Mouse (Mus musculus) heart, postnatal 0 days (tissue): Measurements from ENCODE around the gene Map3k3. TPM values are rescaled to one million over a fixed set of nuclear protein-coding genes. Genes with fewer than 3 reads are reported as not detected.

Experiments
- ATAC-seq: fragments of 200-750 bp; cut with Nextera tagmentation; 2 replicates; pipeline ENCODE4 v1.8.0; 2017; ENCODE audit warnings: low read depth, moderate number of reproducible peaks, moderate library complexity; ENCODE audit not compliant: insufficient read depth
- DNase-seq: peaks from one replicate; pipeline ENCODE4 v3.0.0-alpha.2; 2016; ENCODE audit warnings: low spot score
- H3K27ac ChIP-seq: fragments of 300-500 bp; sonication (generic); 2 replicates; pipeline ENCODE4 v1.5.1; 2014; ENCODE audit warnings: low read depth, mild to moderate bottlenecking
- H3K27me3 ChIP-seq: fragments of 300-500 bp; sonication (generic); 2 replicates; pipeline ENCODE4 v1.6.1; 2014; ENCODE audit warnings: low read length, mixed read lengths; ENCODE audit not compliant: control insufficient read depth, insufficient read depth
- H3K36me3 ChIP-seq: fragments of 300-500 bp; sonication (generic); replicated peaks from 2 replicates; pipeline ENCODE4 v1.6.1; 2014; ENCODE audit warnings: low read length, mixed read lengths; ENCODE audit not compliant: control insufficient read depth, insufficient read depth
- H3K4me1 ChIP-seq: fragments of 300-500 bp; sonication (generic); 2 replicates; pipeline ENCODE4 v1.6.1; 2014; ENCODE audit warnings: antibody characterized with exemption; ENCODE audit not compliant: control insufficient read depth, insufficient read depth
- H3K4me2 ChIP-seq: fragments of 300-500 bp; sonication (generic); 2 replicates; pipeline ENCODE4 v1.6.1; 2014; ENCODE audit warnings: low read depth, mild to moderate bottlenecking, low read length, moderate library complexity
- H3K4me3 ChIP-seq: fragments of 300-500 bp; sonication (generic); 2 replicates; pipeline ENCODE4 v1.5.1; 2014; ENCODE audit warnings: low read depth, low read length
- H3K9ac ChIP-seq: fragments of 300-500 bp; sonication (generic); replicated peaks from 2 replicates; pipeline ENCODE4 v1.6.1; 2014; ENCODE audit warnings: low read depth, low read length, mixed read lengths
- H3K9me3 ChIP-seq: fragments of 300-500 bp; sonication (generic); replicated peaks from 2 replicates; pipeline ENCODE4 v1.6.1; 2016; ENCODE audit warnings: low read length; ENCODE audit not compliant: control insufficient read depth
- CTCF ChIP-seq: IDR thresholded peaks from 2 replicates; pipeline ENCODE4 v1.5.1; 2016; ENCODE audit warnings: antibody characterized with exemption, control low read depth, low read depth
- EP300 ChIP-seq: IDR thresholded peaks from 2 replicates; pipeline ENCODE4 v1.6.1; 2016; ENCODE audit warnings: antibody characterized with exemption, low read depth
- WGBS: fragments of 180-500 bp; shearing (Covaris S2); extraction: QIAGEN DNeasy Blood & Tissue Kit; methylation state at CpG from one replicate; pipeline ENCODE4 v1.1.7; 2014; 5-methylcytosine and 5-hydroxymethylcytosine counted together
- polyA plus RNA-seq: library from polyadenylated mRNA; unstranded; fragments of >200 nt; fragmentation: Nextera tagmentation; extraction: Ambion mirVana; gene quantifications from 2 replicates; pipeline ENCODE4 v1.2.1, GENCODE M21; 2015
- total RNA-seq: library from RNA; depleted of rRNA; stranded (reverse); fragments of >200 nt; gene quantifications from 2 replicates; pipeline ENCODE4 v1.2.3, GENCODE M21; 2014; ENCODE audit warnings: low replicate concordance

Gene Map3k3
- total and polyA plus RNA-seq, 2 experiments from 2014 or later, result 13.8 to 44.0 TPM

DNA sequence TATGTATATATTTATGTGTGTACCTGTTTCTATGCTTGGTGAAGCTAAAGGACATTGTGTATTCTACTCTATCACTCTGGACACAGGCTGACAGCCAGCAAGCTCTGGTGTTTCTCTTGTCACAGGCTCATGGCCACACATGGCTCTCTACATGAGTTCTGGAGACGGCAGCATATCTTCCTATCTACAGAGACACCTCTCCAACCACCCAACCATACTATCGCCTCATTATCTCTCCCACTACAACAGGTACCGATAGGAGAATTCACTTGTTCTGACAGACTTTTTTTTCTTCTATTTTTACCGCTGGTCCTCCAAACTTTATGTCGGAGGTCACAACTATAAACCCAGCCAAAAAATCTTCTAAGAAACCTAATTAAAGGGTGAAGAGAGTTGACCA lies 107.8 kb downstream of the Map3k3 start:
- H3K36me3 ChIP-seq, result peaks cover 9% of the 10 kb centered on the region
- H3K27ac ChIP-seq, result no peak overlapping the region
- H3K4me3 ChIP-seq, result no peak overlapping the region
- ATAC-seq (no peak), DNase-seq (no peak)
- TF ChIP-seq CTCF, result no peak
- TF ChIP-seq EP300, result no peak
- H3K4me1 ChIP-seq, result peaks cover 4% of the 10 kb centered on the region
- peak overlapping the region; percentile 76; the same call in 1 of the 2 replicates for H3K4me2 ChIP-seq
- H3K9ac ChIP-seq, result no peak overlapping the region
- no peaks in the 10 kb centered on the region for H3K9me3 ChIP-seq
- WGBS, result 53% methylated on average over 5 of the region's 5 CpGs
- H3K27me3 ChIP-seq, result no peaks in the 10 kb centered on the region

DNA sequence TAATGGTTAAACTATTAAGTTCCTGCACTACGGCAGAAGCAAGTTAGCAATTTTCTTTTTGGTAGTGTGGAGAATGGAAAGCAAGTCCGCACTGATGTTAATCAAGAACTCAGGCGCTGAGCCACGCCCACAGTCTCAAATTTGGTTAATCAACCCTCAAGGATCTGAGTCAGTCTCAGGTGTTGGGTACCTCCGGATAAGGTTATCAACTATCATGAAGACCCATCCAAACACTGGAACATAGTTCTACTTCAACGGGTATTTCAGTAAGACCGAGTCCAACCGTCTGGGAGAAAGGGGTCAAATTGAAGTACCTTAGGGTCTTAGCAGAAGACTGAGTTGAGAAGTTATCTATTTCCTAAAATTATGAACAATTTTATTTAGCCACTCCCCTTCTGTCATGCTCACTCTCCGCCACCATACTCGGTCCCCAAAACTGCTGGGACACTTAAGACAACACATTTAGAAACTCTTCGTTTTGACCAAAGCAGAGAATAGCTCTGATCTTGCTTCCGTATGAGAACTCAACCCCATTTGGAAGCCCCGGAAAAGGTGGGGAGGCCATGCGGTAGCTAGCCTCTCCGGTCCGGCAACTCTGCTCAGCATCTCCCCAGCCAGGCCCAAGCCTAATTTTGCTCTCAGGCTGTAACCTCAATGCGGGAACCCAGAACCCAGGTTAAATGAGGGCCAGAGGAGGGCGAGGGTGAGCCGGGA lies 108.4 kb downstream of the Map3k3 start:
- peak; percentile 39 for ATAC-seq
- TF ChIP-seq CTCF, result no peak
- no peak for TF ChIP-seq EP300
- 10% methylated on average over 19 of the region's 19 CpGs for WGBS

DNA sequence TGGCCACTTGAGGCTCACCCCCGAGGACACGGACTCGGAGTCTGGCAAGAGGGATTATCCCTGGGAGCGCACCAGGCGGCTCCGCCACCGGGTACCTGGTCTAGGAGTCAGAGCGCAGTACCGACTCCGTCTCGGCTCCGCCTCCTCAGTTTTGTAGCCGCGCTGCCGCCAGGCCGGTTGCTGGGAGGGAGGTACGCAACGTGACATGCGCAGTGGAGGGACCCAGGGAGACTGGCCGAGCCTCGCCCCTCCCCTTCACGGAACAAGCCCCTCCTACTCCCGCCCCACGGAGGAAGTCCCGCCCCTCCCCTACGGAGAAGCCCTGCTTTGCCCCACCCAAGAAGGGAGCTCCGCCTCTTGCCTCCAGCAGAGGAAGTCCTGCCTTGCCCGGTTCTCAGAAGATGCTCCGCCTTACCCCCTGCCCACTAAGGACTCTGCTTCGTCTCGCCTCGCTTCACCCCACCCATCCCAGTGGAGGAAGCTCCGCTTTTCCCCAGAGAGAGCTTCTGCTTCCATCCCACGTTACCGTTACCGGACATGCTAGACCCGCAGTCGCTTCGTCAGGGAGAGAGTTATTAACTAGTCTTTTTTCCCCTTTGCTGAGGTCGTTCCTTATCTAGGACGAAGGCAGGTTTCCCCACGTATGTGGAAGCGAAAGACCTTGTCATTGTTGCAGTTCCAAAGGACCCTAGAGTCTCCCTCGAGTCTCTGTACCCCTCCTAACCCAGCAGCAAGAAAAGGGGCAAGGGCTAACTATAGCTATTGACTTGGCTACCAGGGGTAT lies 109.2 kb downstream of the Map3k3 start:
- TF ChIP-seq CTCF (no peak; the same call in 1 of the 2 replicates), EP300 (no peak)
- peak overlapping the region; percentile 76 for H3K4me2 ChIP-seq
- no peaks in the 10 kb centered on the region for H3K27me3 ChIP-seq
- H3K27ac ChIP-seq, result peak overlapping the region; percentile 80
- H3K9me3 ChIP-seq, result no peaks in the 10 kb centered on the region
- H3K36me3 ChIP-seq, result peaks cover 23% of the 10 kb centered on the region
- DNase-seq (peak; percentile 99), ATAC-seq (peak; percentile 98)
- peaks cover 4% of the 10 kb centered on the region for H3K4me1 ChIP-seq
- under 1% methylated on average over 43 of the region's 44 CpGs for WGBS
- peak overlapping the region; percentile 73 for H3K4me3 ChIP-seq
- peak overlapping the region; percentile 69 for H3K9ac ChIP-seq

More for the DNA sequence above, 108.4 kb downstream of the Map3k3 start:
- H3K4me2 ChIP-seq, result peak overlapping the region; percentile 76
- H3K9me3 ChIP-seq, result no peaks in the 10 kb centered on the region
- DNase-seq, result no peak
- H3K36me3 ChIP-seq, result peaks cover 15% of the 10 kb centered on the region
- H3K27ac ChIP-seq, result peak overlapping the region; percentile 78
- H3K4me3 ChIP-seq, result peak overlapping the region; percentile 73
- H3K27me3 ChIP-seq, result no peaks in the 10 kb centered on the region
- H3K9ac ChIP-seq, result peak overlapping the region; percentile 69
- H3K4me1 ChIP-seq, result peaks cover 4% of the 10 kb centered on the region

DNA sequence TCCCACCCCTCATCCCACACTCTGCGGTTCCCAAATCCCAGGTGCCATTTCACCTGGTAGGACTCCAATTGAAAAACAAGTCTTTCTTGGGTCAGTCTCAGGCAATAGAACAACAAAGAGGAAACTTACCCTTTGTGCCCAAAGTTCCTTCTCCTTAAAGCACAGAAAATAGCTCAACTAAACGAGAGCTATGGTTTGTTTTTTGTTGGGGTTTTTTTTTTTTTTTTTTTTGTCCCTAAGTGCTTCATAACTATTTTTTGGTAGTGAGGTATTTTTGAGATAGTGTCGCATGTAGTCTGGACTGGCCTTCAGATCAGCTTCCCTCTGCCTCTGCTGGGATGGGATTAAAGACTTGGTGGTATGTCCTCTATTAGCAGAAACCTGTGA lies 109.7 kb downstream of the Map3k3 start:
- Histone ChIP-seq H3K9me3 (no peaks in the 10 kb centered on the region), H3K9ac (peak overlapping the region; percentile 62; the same call in 1 of the 2 replicates), H3K27me3 (no peaks in the 10 kb centered on the region), H3K27ac (peak overlapping the region; percentile 80), H3K4me3 (peak overlapping the region; percentile 73), H3K4me1 (peaks cover 4% of the 10 kb centered on the region), H3K4me2 (peak overlapping the region; percentile 76), H3K36me3 (peaks cover 28% of the 10 kb centered on the region)
- ATAC-seq, result no peak
- TF ChIP-seq CTCF, result no peak
- no peak for TF ChIP-seq EP300
- DNase-seq, result no peak
- 32% methylated on average over 3 of the region's 3 CpGs for WGBS

DNA sequence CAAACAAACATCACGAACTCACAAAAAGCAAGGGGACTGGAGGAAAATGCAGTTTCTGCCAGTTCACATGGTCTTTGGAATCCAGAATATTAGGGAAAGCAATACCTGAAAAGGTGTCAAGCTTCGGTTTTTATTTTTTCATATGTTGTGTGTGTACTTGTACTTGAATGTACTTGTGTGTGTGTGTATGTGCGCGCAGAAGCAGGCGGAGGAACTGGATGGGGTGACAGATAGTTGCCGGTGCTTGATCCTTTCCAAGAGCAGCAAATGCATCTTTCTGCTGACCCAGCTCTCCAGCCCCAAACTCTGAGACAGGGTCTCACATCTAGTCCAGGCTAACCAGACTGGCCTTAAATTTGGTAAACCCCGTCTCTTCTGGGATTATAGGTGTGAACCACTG lies 110.5 kb downstream of the Map3k3 start:
- no peak for TF ChIP-seq EP300
- no peak for TF ChIP-seq CTCF
- Histone ChIP-seq H3K4me2 (no peak overlapping the region), H3K4me1 (peaks cover 4% of the 10 kb centered on the region), H3K36me3 (peaks cover 32% of the 10 kb centered on the region), H3K9ac (no peak overlapping the region), H3K9me3 (no peaks in the 10 kb centered on the region), H3K27me3 (no peaks in the 10 kb centered on the region), H3K4me3 (no peak overlapping the region), H3K27ac (peak overlapping the region; percentile 34; the same call in 1 of the 2 replicates)
- DNase-seq (no peak), ATAC-seq (no peak)
- 88% methylated on average over 7 of the region's 7 CpGs for WGBS
